Mouse (Mus musculus): ENCODE measurements at regions not wholly inside any gene's neighbourhood (a gene's known extent, or its start where the extent isn't known, plus 50 kb on each side); places are given as distances from the start of the nearest gene placed in this dataset.

GRCm38 (mm10) chr15:63255736-63256135, 589.2 kb downstream of the Gsdmc2 start:
- TF ChIP-seq CTCF (IDR thresholded peaks at IDR 0.05; ENCODE audit: extremely low read depth, insufficient read depth, insufficient read length, insufficient replicate concordance): no peak
- no peak for TF ChIP-seq POLR2A (IDR thresholded peaks at IDR 0.05; ENCODE audit: low read depth, low read length)

Measured in spleen, adult 2 months (tissue).